Mouse (Mus musculus): ENCODE measurements around the gene Rnf220.

- TF ChIP-seq NANOG (IDR thresholded peaks at IDR 0.05; ENCODE audit: borderline replicate concordance, low read length) (no peak), CTCF (conservative IDR thresholded peaks at IDR 0.05; ENCODE audit: low read length) (peak; percentile 95), POU5F1 (IDR thresholded peaks at IDR 0.05; ENCODE audit: borderline replicate concordance, low read length) (no peak)
These were observed 187.4 kb downstream of the Rnf220 start for GRCm38 (mm10) chr4:117309427-117309826.
